Mouse (Mus musculus): ENCODE measurements around the gene Ercc1.

Ercc1 gene

GRCm38 (mm10) chr7:19341250-19341649 is 3.3 kb upstream of the Ercc1 start:
- no peak for DNase-seq

- no peak for DNase-seq
Measured at GRCm38 (mm10) chr7:19341761-19342409, 2.7 kb upstream of the Ercc1 start.

- peak; percentile 87 for DNase-seq
Measured at GRCm38 (mm10) chr7:19342481-19343027, 2.0 kb upstream of the Ercc1 start.

GRCm38 (mm10) chr7:19343210-19343808 is 1.3 kb upstream of the Ercc1 start:
- peak; percentile 87 for DNase-seq

GRCm38 (mm10) chr7:19344938-19345471 is 427 bp downstream of the Ercc1 start:
- DNase-seq, result peak; percentile 99

GRCm38 (mm10) chr7:19349188-19349915 is 4.8 kb downstream of the Ercc1 start:
- no peak for DNase-seq

GRCm38 (mm10) chr7:19350221-19350620 is 5.6 kb downstream of the Ercc1 start:
- no peak for DNase-seq

- no peak for DNase-seq
Measured at GRCm38 (mm10) chr7:19354991-19355390, 10.4 kb downstream of the Ercc1 start.

GRCm38 (mm10) chr7:19356311-19356710 is 11.7 kb downstream of the Ercc1 start:
- no peak for DNase-seq

- no peak for DNase-seq
Measured at GRCm38 (mm10) chr7:19357381-19358375, 13.1 kb downstream of the Ercc1 start.

GRCm38 (mm10) chr7:19358634-19359033 is 14.1 kb downstream of the Ercc1 start:
- DNase-seq, result no peak

GRCm38 (mm10) chr7:19359299-19359891 is 14.8 kb downstream of the Ercc1 start, which contains the start of the genes Cd3eap and Ppp1r13l:
Cd3eap (minus strand) TSS chr7:19359483.
Ppp1r13l (plus strand) TSS chr7:19359749.
- peak; percentile 88 for DNase-seq

- DNase-seq, result peak; percentile 78
Measured at GRCm38 (mm10) chr7:19359892-19360641, 15.5 kb downstream of the Ercc1 start.

- peak; percentile 73 for DNase-seq
Measured at GRCm38 (mm10) chr7:19360944-19361343, 16.4 kb downstream of the Ercc1 start.

GRCm38 (mm10) chr7:19361720-19362119 is 17.1 kb downstream of the Ercc1 start:
- peak; percentile 94 for DNase-seq

GRCm38 (mm10) chr7:19362276-19362675 is 17.7 kb downstream of the Ercc1 start:
- DNase-seq, result no peak

GRCm38 (mm10) chr7:19363881-19364280 is 19.3 kb downstream of the Ercc1 start:
- peak; percentile 86 for DNase-seq

GRCm38 (mm10) chr7:19365376-19365775 is 20.8 kb downstream of the Ercc1 start:
- DNase-seq, result no peak

- no peak for DNase-seq
Measured at GRCm38 (mm10) chr7:19368380-19368779, 23.8 kb downstream of the Ercc1 start.

- DNase-seq, result peak; percentile 90
Measured at GRCm38 (mm10) chr7:19369823-19370425, 25.3 kb downstream of the Ercc1 start.

All from thymus, postnatal 4 days (tissue).